Mouse (Mus musculus) mesoderm, embryonic 11.5 days (tissue): Measurements from ENCODE around the gene Zfp990.
"Not testable (repeated sequence)": the region's sequence is repeated elsewhere in the genome, so short reads cannot be mapped to it uniquely, and the experiment has no call there.

Source experiments
- DNase-seq: peaks from one replicate; pipeline ENCODE4 v3.0.0-alpha.2; 2012; ENCODE audit warnings: low read depth, low spot score

Gene Zfp990

DNA sequence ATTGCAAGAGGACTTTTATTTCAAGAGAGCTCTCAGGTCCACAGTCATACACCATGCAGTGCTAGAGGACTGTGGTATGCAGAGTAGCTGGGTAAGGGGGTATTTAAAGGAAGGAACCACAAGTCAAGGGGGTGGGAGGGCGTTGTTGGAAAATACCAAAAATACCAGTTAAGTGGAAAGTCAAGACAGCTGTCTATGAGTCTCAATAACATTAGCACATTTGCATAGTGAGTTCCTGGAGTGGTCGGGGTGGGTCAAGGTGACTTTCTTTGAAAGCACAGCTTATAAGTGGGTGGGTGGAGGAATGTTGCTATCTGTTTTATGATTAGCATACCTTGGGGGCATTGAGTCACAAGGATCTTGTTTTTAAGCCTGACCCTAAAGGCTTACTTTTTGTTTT is 75.5 kb downstream of the Zfp990 start:
- DNase-seq: not testable (repeated sequence)
